Comparison of ENCODE assay signal across 14 mouse cellular contexts in the genomic region with DNA sequence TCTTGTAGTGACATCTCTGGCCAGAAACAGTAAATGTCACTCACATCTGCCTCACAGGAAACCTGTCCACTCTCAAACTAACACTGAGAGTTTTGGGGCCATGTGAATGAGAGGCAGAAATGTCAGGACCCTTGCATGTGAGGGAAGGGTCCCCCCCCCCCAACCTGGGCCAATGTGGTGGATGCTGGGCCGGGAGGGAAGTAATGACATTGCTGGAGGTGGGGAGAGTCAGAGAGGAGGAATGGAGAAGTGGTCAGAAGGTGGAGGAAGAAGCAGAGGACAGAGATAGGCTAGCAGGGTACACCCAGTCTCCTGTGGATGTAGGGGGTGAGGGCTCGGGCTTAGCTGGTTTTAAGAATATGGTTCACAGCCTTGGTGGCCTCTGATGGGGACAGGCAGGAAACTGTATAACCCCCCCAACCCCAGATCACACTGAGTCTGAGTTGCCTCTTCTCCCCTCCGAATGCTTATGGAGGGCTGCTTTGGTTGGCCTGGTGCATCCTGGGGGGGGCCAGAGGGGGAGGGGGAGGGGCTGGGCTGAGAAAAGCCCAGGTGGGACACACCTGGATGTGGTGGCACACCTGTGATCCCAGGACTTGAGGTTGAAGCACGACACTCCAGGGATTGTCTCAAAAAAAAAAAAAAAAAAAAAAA. TPM values are rescaled to one million over a fixed set of nuclear protein-coding genes. Genes with fewer than 3 reads are reported as not detected.
DNase-seq lines count a peak whose midpoint lies in the region; ATAC-seq and TF ChIP-seq lines count a peak whose summit lies in the region.
"Had no signal": no experiment of that assay in that cellular context is flagged by ENCODE, and none has a peak within 500 bp of the region (broad histone marks: within the 10 kb centered on the region; RNA-seq: fewer than 3 reads in every experiment).

No protein-coding gene starts in this region.

- H3K36me3 ChIP-seq in heart, embryonic 16.5 days (ENCODE audit: control insufficient read depth, insufficient read depth) = no peaks in the 10 kb centered on the region
- peaks cover 0 to 24% of the 10 kb centered on the region in 2 experiments; a peak in 3 of 4 replicates for H3K36me3 ChIP-seq in MEL (ENCODE audit: control insufficient read depth in 1 of 2, insufficient read depth in 2 of 2, low read length in 2 of 2)
- no peaks in the 10 kb centered on the region for H3K36me3 ChIP-seq in liver, embryonic 13.5 days
- H3K36me3 ChIP-seq in midbrain, embryonic 13.5 days = peaks cover 10% of the 10 kb centered on the region
- H3K36me3 ChIP-seq: intestine, embryonic 15.5 days had no signal

- H3K4me1 ChIP-seq in heart, embryonic 16.5 days (ENCODE audit: control insufficient read depth, insufficient read depth, low read length) = peaks cover 18% of the 10 kb centered on the region
- peaks cover 9 to 34% of the 10 kb centered on the region in 2 experiments for H3K4me1 ChIP-seq in MEL (ENCODE audit: control insufficient read depth in 1 of 2, insufficient read depth in 2 of 2, low read length in 2 of 2)
- H3K4me1 ChIP-seq in liver, embryonic 13.5 days (replicated peaks) = peaks cover 63% of the 10 kb centered on the region
- peaks cover 9% of the 10 kb centered on the region for H3K4me1 ChIP-seq in midbrain, embryonic 13.5 days (replicated peaks)

- no peak for TF ChIP-seq CTCF in MEL (IDR thresholded peaks at IDR 0.05 in 2 of 3, conservative IDR thresholded peaks at IDR 0.05 in 1 of 3; ENCODE audit: control insufficient read depth in 1 of 3, insufficient read depth in 1 of 3, low read depth in 2 of 3, low read length in 3 of 3, poor library complexity in 1 of 3, severe bottlenecking in 1 of 3)

- H3K79me2 ChIP-seq in MEL (ENCODE audit: control insufficient read depth, insufficient read depth, low read length, poor library complexity) = peaks cover 39% of the 10 kb centered on the region

- no peak for TF ChIP-seq RAD21 in MEL (IDR thresholded peaks at IDR 0.05; ENCODE audit: low read depth, low read length)

- peak in 1 of 2 experiments; percentile 30; a peak in 1 of 4 replicates for TF ChIP-seq POLR2A in MEL (IDR thresholded peaks at IDR 0.05; ENCODE audit: control insufficient read depth in 1 of 2, insufficient read depth in 1 of 2, low read depth in 1 of 2, low read length in 2 of 2, poor library complexity in 1 of 2)

- TF ChIP-seq EP300 in MEL (IDR thresholded peaks at IDR 0.05; ENCODE audit: low read depth in 1 of 2, low read length in 2 of 2) = peak; percentile 46 to 53; a peak in 3 of 4 replicates

- no peaks in the 10 kb centered on the region for H3K9me3 ChIP-seq in heart, embryonic 16.5 days (replicated peaks; ENCODE audit: control insufficient read depth, low read length)
- no peaks in the 10 kb centered on the region for H3K9me3 ChIP-seq in MEL (replicated peaks; ENCODE audit: insufficient read depth, low read length)
- no peaks in the 10 kb centered on the region for H3K9me3 ChIP-seq in liver, embryonic 13.5 days (replicated peaks)
- no peaks in the 10 kb centered on the region for H3K9me3 ChIP-seq in midbrain, embryonic 13.5 days
- H3K9me3 ChIP-seq: intestine, embryonic 15.5 days had no signal

- peak overlapping the region; percentile 25; the same call in 1 of the 2 replicates for H3K9ac ChIP-seq in heart, embryonic 16.5 days (ENCODE audit: low read length)
- peak overlapping the region; percentile 85 for H3K9ac ChIP-seq in MEL (ENCODE audit: control insufficient read depth, low read depth, low read length, poor library complexity, severe bottlenecking)
- peak overlapping the region; percentile 45; the same call in 1 of the 2 replicates for H3K9ac ChIP-seq in liver, embryonic 13.5 days
- H3K9ac ChIP-seq in midbrain, embryonic 13.5 days (replicated peaks) = no peak overlapping the region

- no peak for DNase-seq in heart, adult 9 months (ENCODE audit: low spot score in 2 of 2)
- DNase-seq in MEL (ENCODE audit: low read depth, low spot score) = peak; percentile 80
- DNase-seq in liver, embryonic 13.5 days = no peak
- no peak for DNase-seq in right cerebral cortex, adult 2 months (ENCODE audit: low spot score in 2 of 2)
- no peak for DNase-seq in left cerebral cortex, adult 11 months (ENCODE audit: low spot score)
- DNase-seq: adrenal gland, postnatal 36 days; cerebellum, adult 11 months; kidney, postnatal 4 days had no signal

- peak overlapping the region; percentile 78 for H3K4me2 ChIP-seq in heart, embryonic 16.5 days (ENCODE audit: low read depth, low read length)
- peak overlapping the region; percentile 79 for H3K4me2 ChIP-seq in liver, embryonic 13.5 days
- no peak overlapping the region for H3K4me2 ChIP-seq in midbrain, embryonic 13.5 days (replicated peaks)
- H3K4me2 ChIP-seq: intestine, embryonic 15.5 days had no signal

- peak overlapping the region; percentile 0; the same call in 1 of the 2 replicates for H3K27ac ChIP-seq in heart, embryonic 16.5 days (ENCODE audit: low read length)
- H3K27ac ChIP-seq in MEL (ENCODE audit: control insufficient read depth, low read depth, low read length) = peak overlapping the region; percentile 96
- peak overlapping the region; percentile 72 for H3K27ac ChIP-seq in liver, embryonic 13.5 days
- H3K27ac ChIP-seq in midbrain, embryonic 13.5 days = no peak overlapping the region
- H3K27ac ChIP-seq: intestine, embryonic 15.5 days had no signal

- no peak for ATAC-seq in heart, embryonic 16.5 days (replicated peaks; ENCODE audit: extremely low read depth, insufficient read depth, low FRiP score)
- ATAC-seq in liver, embryonic 13.5 days (ENCODE audit: low read depth) = no peak
- ATAC-seq in neutrophil, adult 5-6 weeks (ENCODE audit: extremely low read depth, insufficient number of reproducible peaks, low FRiP score, poor library complexity, severe bottlenecking) = peak; percentile 20; the same call in 1 of the 2 replicates
- no peak for ATAC-seq in midbrain, embryonic 13.5 days
- ATAC-seq: intestine, embryonic 15.5 days had no signal

- WGBS in heart, embryonic 16.5 days = 47% methylated on average over 4 of the region's 4 CpGs
- 13% methylated on average over 4 of the region's 4 CpGs for WGBS in liver, embryonic 13.5 days (ENCODE audit: insufficient replicate concordance)
- WGBS in midbrain, embryonic 13.5 days = 72% methylated on average over 4 of the region's 4 CpGs

- no peaks in the 10 kb centered on the region for H3K27me3 ChIP-seq in heart, embryonic 16.5 days (ENCODE audit: control insufficient read depth, insufficient read depth, low read length)
- H3K27me3 ChIP-seq in MEL (ENCODE audit: control insufficient read depth in 1 of 2, insufficient read depth in 2 of 2, low read length in 2 of 2) = no peaks in the 10 kb centered on the region
- no peaks in the 10 kb centered on the region for H3K27me3 ChIP-seq in liver, embryonic 13.5 days
- no peaks in the 10 kb centered on the region for H3K27me3 ChIP-seq in midbrain, embryonic 13.5 days
- H3K27me3 ChIP-seq: intestine, embryonic 15.5 days had no signal

- peak overlapping the region; percentile 57 for H3K4me3 ChIP-seq in heart, embryonic 16.5 days (ENCODE audit: low read length)
- H3K4me3 ChIP-seq in MEL (ENCODE audit: control insufficient read depth in 1 of 2, insufficient read depth in 1 of 2, low read depth in 2 of 2, low read length in 2 of 2) = peak overlapping the region; percentile 78 to 79
- H3K4me3 ChIP-seq in liver, embryonic 13.5 days (replicated peaks) = peak overlapping the region; percentile 61
- no peak overlapping the region for H3K4me3 ChIP-seq in midbrain, embryonic 13.5 days (replicated peaks)
- H3K4me3 ChIP-seq: erythroblast, embryonic 14.5 days; intestine, embryonic 15.5 days; myocyte had no signal

TF ChIP-seq in MEL, 35 proteins besides CTCF, POLR2A, EP300 and RAD21:
- 0 out of 2 replicates have a peak, but pooled peaks have one; percentile 27 for TF ChIP-seq TCF12 (IDR thresholded peaks at IDR 0.05; ENCODE audit: low read depth, low read length)
- 0 out of 2 replicates have a peak, but pooled peaks have one; percentile 23 for TF ChIP-seq ETS1 (IDR thresholded peaks at IDR 0.05; ENCODE audit: low read depth, low read length)
- TF ChIP-seq SIN3A (IDR thresholded peaks at IDR 0.05; ENCODE audit: low read length) = peak; percentile 67; the same call in 1 of the 2 replicates
- peak; percentile 65 for TF ChIP-seq MXI1 (IDR thresholded peaks at IDR 0.05; ENCODE audit: low read depth, low read length)
- TF ChIP-seq RCOR1 (IDR thresholded peaks at IDR 0.05; ENCODE audit: low read depth, low read length) = no peak
- no peak for TF ChIP-seq NRF1 (IDR thresholded peaks at IDR 0.05; ENCODE audit: insufficient read depth, low read depth, low read length, poor library complexity, severe bottlenecking)
- TF ChIP-seq TBP (IDR thresholded peaks at IDR 0.05; ENCODE audit: low read depth, low read length) = peak; percentile 49; the same call in 1 of the 2 replicates

RNA-seq across cellular contexts. Expression of gene Def6, which starts 2.0 kb away (rescaled TPM):
- polyA plus RNA-seq in heart, embryonic 16.5 days (2015; fragmentation: Nextera tagmentation; extraction: Ambion mirVana) = 7.9 and 20.5 TPM in 2 replicates
- total RNA-seq in MEL (2012; rRNA removed) = 110 and 121 TPM in 2 replicates
- 100 to 1,000 TPM in 1 of 2 experiments, not detected in 1; 154 TPM for polyA plus RNA-seq in MEL (2012; ENCODE audit: insufficient read depth in 1 of 2, insufficient read length in 2 of 2, low read depth in 1 of 2, low replicate concordance in 2 of 2, missing spikeins in 1 of 2)
- 14.6 and 14.8 TPM in 2 replicates for polyA plus RNA-seq in liver, embryonic 13.5 days (2015; fragmentation: Nextera tagmentation; extraction: Ambion mirVana)
- total RNA-seq in neutrophil, adult 5-6 weeks (2017) = 110 and 136 TPM in 2 replicates
- 4.5 and 5.6 TPM in 2 replicates for polyA plus RNA-seq in midbrain, embryonic 13.5 days (2015; fragmentation: Nextera tagmentation; extraction: Ambion mirVana)

RNA-seq across cellular contexts. Expression of gene Ppard, which starts 22.9 kb away (rescaled TPM):
- 1.2 and 1.8 TPM in 2 replicates for polyA plus RNA-seq in heart, embryonic 16.5 days (2015; fragmentation: Nextera tagmentation; extraction: Ambion mirVana)
- 3.4 and 3.5 TPM in 2 replicates for total RNA-seq in MEL (2012; rRNA removed)
- 10 to 100 TPM in 1 of 2 experiments, not detected in 1; 12.7 TPM for polyA plus RNA-seq in MEL (2012; ENCODE audit: insufficient read depth in 1 of 2, insufficient read length in 2 of 2, low read depth in 1 of 2, low replicate concordance in 2 of 2, missing spikeins in 1 of 2)
- 1.3 and 1.4 TPM in 2 replicates for polyA plus RNA-seq in liver, embryonic 13.5 days (2015; fragmentation: Nextera tagmentation; extraction: Ambion mirVana)
- total RNA-seq in neutrophil, adult 5-6 weeks (2017) = 12.6 and 19.4 TPM in 2 replicates
- polyA plus RNA-seq in midbrain, embryonic 13.5 days (2015; fragmentation: Nextera tagmentation; extraction: Ambion mirVana) = 0.84 and 1.4 TPM in 2 replicates

RNA-seq across cellular contexts. Expression of gene Zfp523, which starts 32.7 kb away (rescaled TPM):
- 20.5 and 22.2 TPM in 2 replicates for polyA plus RNA-seq in heart, embryonic 16.5 days (2015; fragmentation: Nextera tagmentation; extraction: Ambion mirVana)
- 21.4 and 29.5 TPM in 2 replicates for total RNA-seq in MEL (2012; rRNA removed)
- polyA plus RNA-seq in MEL (2012; ENCODE audit: insufficient read depth in 1 of 2, insufficient read length in 2 of 2, low read depth in 1 of 2, low replicate concordance in 2 of 2, missing spikeins in 1 of 2) = 10 to 100 TPM in 1 of 2 experiments, not detected in 1; 53.0 TPM
- 5.6 and 5.9 TPM in 2 replicates for polyA plus RNA-seq in liver, embryonic 13.5 days (2015; fragmentation: Nextera tagmentation; extraction: Ambion mirVana)
- total RNA-seq in neutrophil, adult 5-6 weeks (2017) = 9.0 and 12.8 TPM in 2 replicates
- polyA plus RNA-seq in midbrain, embryonic 13.5 days (2015; fragmentation: Nextera tagmentation; extraction: Ambion mirVana) = 44.2 and 45.6 TPM in 2 replicates
